Mouse (Mus musculus): ENCODE measurements around the gene Mtch1. TPM values are rescaled to one million over a fixed set of nuclear protein-coding genes. Genes with fewer than 3 reads are reported as not detected.
"Not testable (repeated sequence)": the region's sequence is repeated elsewhere in the genome, so short reads cannot be mapped to it uniquely, and the experiment has no call there.

The Mtch1 gene
- total and polyA plus RNA-seq, 2 experiments from 2014 or later: 208 to 380 TPM

DNA sequence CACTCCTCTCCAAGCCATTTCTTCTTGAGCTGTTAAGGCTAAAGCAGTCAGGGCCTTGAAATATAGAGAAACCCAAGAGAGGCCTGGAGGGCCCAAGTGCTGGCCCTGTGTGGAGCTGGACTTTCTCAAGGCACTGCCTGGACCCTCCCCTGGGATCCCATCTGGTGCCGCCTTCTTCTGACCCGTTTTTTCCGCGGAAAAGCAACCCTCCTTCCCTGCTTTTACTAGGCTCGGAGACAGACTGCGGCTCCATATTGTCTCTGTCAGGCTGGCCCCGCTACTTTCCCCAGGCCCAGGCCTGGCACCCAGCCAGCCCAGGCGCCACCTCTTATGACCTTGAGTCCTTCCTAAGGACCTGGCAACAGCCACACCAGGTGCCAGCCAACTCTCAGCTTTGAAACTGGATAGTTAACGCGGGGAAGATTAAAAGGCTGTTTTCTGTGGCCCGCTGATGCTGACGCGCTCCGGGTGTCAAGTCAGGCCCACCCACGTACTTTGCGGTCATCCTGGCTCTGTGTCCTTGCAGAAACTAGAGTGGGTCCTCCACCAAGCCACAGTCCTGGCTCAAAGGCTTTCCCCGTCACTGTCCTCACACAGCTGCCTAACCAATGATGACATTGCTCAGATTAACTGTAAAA is 8.2 kb upstream of the Mtch1 start:
- peak; percentile 86 for ATAC-seq (ENCODE audit: insufficient read depth, low read depth)
- Histone ChIP-seq H3K27me3 (ENCODE audit: control insufficient read depth, insufficient read depth, low read length) (no peaks in the 10 kb centered on the region), H3K4me3 (ENCODE audit: low read depth, low read length) (peak overlapping the region; percentile 33; the same call in 1 of the 2 replicates), H3K36me3 (replicated peaks; ENCODE audit: control insufficient read depth, insufficient read depth, low read length) (no peaks in the 10 kb centered on the region), H3K9me3 (replicated peaks; ENCODE audit: control insufficient read depth, low read length) (no peaks in the 10 kb centered on the region), H3K9ac (replicated peaks; ENCODE audit: low read depth, low read length) (peak overlapping the region; percentile 40), H3K27ac (ENCODE audit: low read depth) (peak overlapping the region; percentile 98), H3K4me2 (ENCODE audit: low read depth, low read length) (peak overlapping the region; percentile 58), H3K4me1 (ENCODE audit: control insufficient read depth, insufficient read depth) (peaks cover 20% of the 10 kb centered on the region)
- TF ChIP-seq CTCF (IDR thresholded peaks at IDR 0.05; ENCODE audit: low read depth) (no peak), EP300 (IDR thresholded peaks at IDR 0.05; ENCODE audit: low read depth) (peak; percentile 54; the same call in 1 of the 2 replicates)
- peak; percentile 91 for DNase-seq (ENCODE audit: low spot score)
- WGBS: 3% methylated on average over 17 of the region's 17 CpGs

DNA sequence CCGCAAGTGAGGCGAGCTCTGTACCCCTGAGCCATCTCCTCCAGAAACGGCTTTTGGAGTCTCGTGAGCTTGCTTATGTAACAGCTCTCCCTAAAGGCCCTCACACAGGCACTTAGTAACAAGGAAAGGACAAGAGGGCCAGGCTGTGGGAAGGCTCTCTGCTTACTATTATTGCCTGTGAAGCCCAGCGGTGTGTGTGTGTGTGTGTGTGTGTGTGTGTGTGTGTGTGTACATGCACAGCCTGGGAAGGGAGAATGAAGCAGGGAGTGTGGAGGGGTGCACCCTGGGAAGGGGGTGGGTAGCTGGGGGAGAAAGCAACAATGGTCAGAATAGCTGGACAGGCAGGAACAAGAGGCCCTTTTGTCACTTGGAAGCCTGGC is 7.7 kb upstream of the Mtch1 start:
- ATAC-seq (ENCODE audit: insufficient read depth, low read depth) (peak; percentile 16), DNase-seq (ENCODE audit: low spot score) (peak; percentile 40)
- no peaks in the 10 kb centered on the region for H3K36me3 ChIP-seq (replicated peaks; ENCODE audit: control insufficient read depth, insufficient read depth, low read length)
- no peak overlapping the region for H3K4me3 ChIP-seq (ENCODE audit: low read depth, low read length)
- TF ChIP-seq CTCF (IDR thresholded peaks at IDR 0.05; ENCODE audit: low read depth) (no peak), EP300 (IDR thresholded peaks at IDR 0.05; ENCODE audit: low read depth) (no peak; the same call in 1 of the 2 replicates)
- H3K9me3 ChIP-seq (replicated peaks; ENCODE audit: control insufficient read depth, low read length): no peaks in the 10 kb centered on the region
- H3K9ac ChIP-seq (replicated peaks; ENCODE audit: low read depth, low read length): peak overlapping the region; percentile 40
- no peaks in the 10 kb centered on the region for H3K27me3 ChIP-seq (ENCODE audit: control insufficient read depth, insufficient read depth, low read length)
- H3K27ac ChIP-seq (ENCODE audit: low read depth): peak overlapping the region; percentile 98
- 26% methylated on average over 5 of the region's 5 CpGs for WGBS
- peaks cover 20% of the 10 kb centered on the region for H3K4me1 ChIP-seq (ENCODE audit: control insufficient read depth, insufficient read depth)
- H3K4me2 ChIP-seq (ENCODE audit: low read depth, low read length): no peak overlapping the region

DNA sequence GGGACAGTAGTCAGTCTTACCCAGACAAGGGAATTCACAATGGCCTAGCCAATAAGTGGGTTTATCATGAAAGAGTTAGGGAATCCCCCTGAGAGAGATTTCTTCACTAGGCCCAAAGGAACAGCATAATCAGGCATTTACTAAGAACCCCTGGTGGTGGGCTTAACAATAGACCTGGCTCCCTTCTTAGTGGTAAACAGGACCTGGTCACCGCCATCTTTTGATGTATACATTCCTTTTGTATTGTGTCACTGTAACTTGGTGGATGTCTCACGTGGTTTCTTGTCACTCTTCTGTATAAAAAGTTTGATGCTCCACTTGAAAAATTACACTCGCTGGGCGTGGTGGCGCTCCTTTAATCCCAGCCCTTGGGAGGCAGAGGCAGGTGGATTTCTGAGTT is 3.3 kb upstream of the Mtch1 start:
- H3K9ac ChIP-seq (replicated peaks; ENCODE audit: low read depth, low read length); DNase-seq (ENCODE audit: low spot score); ATAC-seq (ENCODE audit: insufficient read depth, low read depth); H3K4me3 ChIP-seq (ENCODE audit: low read depth, low read length); H3K36me3 ChIP-seq (replicated peaks; ENCODE audit: control insufficient read depth, insufficient read depth, low read length); H3K9me3 ChIP-seq (replicated peaks; ENCODE audit: control insufficient read depth, low read length); H3K4me2 ChIP-seq (ENCODE audit: low read depth, low read length); H3K27me3 ChIP-seq (ENCODE audit: control insufficient read depth, insufficient read depth, low read length); H3K27ac ChIP-seq (ENCODE audit: low read depth): not testable (repeated sequence)
- peaks cover 10% of the 10 kb centered on the region for H3K4me1 ChIP-seq (ENCODE audit: control insufficient read depth, insufficient read depth)
- 74% methylated on average over 5 of the region's 5 CpGs for WGBS

DNA sequence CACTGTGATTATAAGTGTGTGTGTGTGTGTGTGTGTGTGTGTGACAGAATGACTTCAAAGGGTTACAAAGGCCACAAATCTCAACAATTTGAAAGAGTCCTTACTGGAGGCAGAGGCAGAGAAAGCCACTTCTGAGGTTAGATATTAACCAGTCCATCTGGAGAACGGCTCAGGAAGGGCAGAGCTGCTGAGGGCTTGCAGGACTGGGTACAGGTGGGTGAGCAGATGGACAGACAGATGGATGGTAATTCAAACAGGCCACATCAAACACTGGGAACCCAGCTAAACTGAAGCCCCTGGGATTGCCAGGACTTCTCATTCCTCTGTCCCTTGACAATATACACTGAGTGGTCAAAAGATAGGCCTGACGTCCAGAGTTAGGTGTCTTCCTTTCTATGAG is 1.3 kb upstream of the Mtch1 start:
- Histone ChIP-seq H3K9ac (replicated peaks; ENCODE audit: low read depth, low read length) (no peak overlapping the region), H3K36me3 (replicated peaks; ENCODE audit: control insufficient read depth, insufficient read depth, low read length) (peaks cover 2% of the 10 kb centered on the region; the same call in 1 of the 2 replicates), H3K4me3 (ENCODE audit: low read depth, low read length) (no peak overlapping the region), H3K27ac (ENCODE audit: low read depth) (no peak overlapping the region), H3K27me3 (ENCODE audit: control insufficient read depth, insufficient read depth, low read length) (no peaks in the 10 kb centered on the region), H3K9me3 (replicated peaks; ENCODE audit: control insufficient read depth, low read length) (no peaks in the 10 kb centered on the region), H3K4me2 (ENCODE audit: low read depth, low read length) (no peak overlapping the region), H3K4me1 (ENCODE audit: control insufficient read depth, insufficient read depth) (peaks cover 7% of the 10 kb centered on the region)
- ATAC-seq (ENCODE audit: insufficient read depth, low read depth) (no peak), DNase-seq (ENCODE audit: low spot score) (no peak)
- WGBS: 73% methylated on average over 2 of the region's 2 CpGs
- TF ChIP-seq EP300 (IDR thresholded peaks at IDR 0.05; ENCODE audit: low read depth) (no peak), CTCF (IDR thresholded peaks at IDR 0.05; ENCODE audit: low read depth) (no peak)

DNA sequence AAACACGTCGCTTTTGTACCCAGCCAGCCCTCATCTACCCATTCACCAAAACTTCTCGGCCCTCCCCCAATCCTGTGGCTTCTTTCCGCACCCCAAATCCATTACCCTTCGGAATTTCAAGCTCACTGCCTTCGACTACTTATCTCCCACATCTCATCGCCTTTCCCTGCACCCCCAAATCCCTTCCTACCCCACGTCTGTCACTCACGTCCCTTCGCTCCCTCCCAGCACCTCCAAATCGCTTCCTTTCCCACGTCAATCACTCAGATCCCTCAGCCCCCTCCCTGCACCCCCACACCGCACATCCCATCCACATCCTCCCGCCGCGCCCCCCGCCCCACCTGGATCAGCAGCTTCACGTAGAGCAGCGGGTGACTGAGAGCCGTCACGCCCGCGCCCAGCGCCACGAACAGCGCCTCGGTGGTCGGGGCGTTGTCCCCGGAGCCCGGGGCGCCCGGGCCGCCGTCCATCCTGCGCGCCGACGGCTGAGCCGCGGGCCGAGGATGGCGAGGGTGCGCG is 549 bp downstream of the Mtch1 start:
- H3K36me3 ChIP-seq (replicated peaks; ENCODE audit: control insufficient read depth, insufficient read depth, low read length): peaks cover 14% of the 10 kb centered on the region; the same call in 1 of the 2 replicates
- peak overlapping the region; percentile 74 for H3K4me2 ChIP-seq (ENCODE audit: low read depth, low read length)
- TF ChIP-seq CTCF (IDR thresholded peaks at IDR 0.05; ENCODE audit: low read depth): no peak
- no peak for TF ChIP-seq EP300 (IDR thresholded peaks at IDR 0.05; ENCODE audit: low read depth)
- WGBS: under 1% methylated on average over 45 of the region's 45 CpGs
- H3K4me1 ChIP-seq (ENCODE audit: control insufficient read depth, insufficient read depth): peaks cover 15% of the 10 kb centered on the region
- H3K27me3 ChIP-seq (ENCODE audit: control insufficient read depth, insufficient read depth, low read length): no peaks in the 10 kb centered on the region
- H3K27ac ChIP-seq (ENCODE audit: low read depth): peak overlapping the region; percentile 89
- H3K4me3 ChIP-seq (ENCODE audit: low read depth, low read length): peak overlapping the region; percentile 65
- H3K9ac ChIP-seq (replicated peaks; ENCODE audit: low read depth, low read length): peak overlapping the region; percentile 85
- ATAC-seq (ENCODE audit: insufficient read depth, low read depth) (peak; percentile 30), DNase-seq (ENCODE audit: low spot score) (no peak)
- no peaks in the 10 kb centered on the region for H3K9me3 ChIP-seq (replicated peaks; ENCODE audit: control insufficient read depth, low read length)

Measured in heart, postnatal 0 days (tissue).